Mouse (Mus musculus): Measurements from ENCODE around the gene Tbc1d1. TPM values are rescaled to one million over a fixed set of nuclear protein-coding genes. Genes with fewer than 3 reads are reported as not detected.
A peak's percentile ranks its signal among the peaks of the same experiment; 100 is the strongest.
"Not testable (repeated sequence)": the region's sequence is repeated elsewhere in the genome, so short reads cannot be mapped to it uniquely, and the experiment has no call there.

Gene Tbc1d1
- polyA plus RNA-seq, 1 experiment from 2014 or later, result 41.5 TPM

- no peaks in the 10 kb centered on the region for H3K27me3 ChIP-seq (ENCODE audit: control insufficient read depth, insufficient read depth, low read depth, low read length)
- peak overlapping the region; percentile 36 for H3K27ac ChIP-seq (ENCODE audit: low read length)
- no peaks in the 10 kb centered on the region for H3K9me3 ChIP-seq (ENCODE audit: control insufficient read depth, low read length)
- no peak for ATAC-seq (ENCODE audit: low read depth)
- peaks cover 17% of the 10 kb centered on the region; the same call in 1 of the 2 replicates for H3K4me1 ChIP-seq (replicated peaks; ENCODE audit: control insufficient read depth, insufficient read depth, low read length)
- H3K36me3 ChIP-seq (ENCODE audit: control insufficient read depth, insufficient read depth, low read length), result peaks cover 12% of the 10 kb centered on the region; the same call in 1 of the 2 replicates
- 73% methylated on average over 6 of the region's 6 CpGs for WGBS
- no peak overlapping the region for H3K4me3 ChIP-seq (ENCODE audit: low read length)
- no peak overlapping the region for H3K4me2 ChIP-seq (ENCODE audit: low read depth, low read length)
- H3K9ac ChIP-seq (ENCODE audit: low read length), result no peak overlapping the region
These were observed 190.3 kb downstream of the Tbc1d1 start for GRCm38 (mm10) chr5:64346343-64346885.

DNA sequence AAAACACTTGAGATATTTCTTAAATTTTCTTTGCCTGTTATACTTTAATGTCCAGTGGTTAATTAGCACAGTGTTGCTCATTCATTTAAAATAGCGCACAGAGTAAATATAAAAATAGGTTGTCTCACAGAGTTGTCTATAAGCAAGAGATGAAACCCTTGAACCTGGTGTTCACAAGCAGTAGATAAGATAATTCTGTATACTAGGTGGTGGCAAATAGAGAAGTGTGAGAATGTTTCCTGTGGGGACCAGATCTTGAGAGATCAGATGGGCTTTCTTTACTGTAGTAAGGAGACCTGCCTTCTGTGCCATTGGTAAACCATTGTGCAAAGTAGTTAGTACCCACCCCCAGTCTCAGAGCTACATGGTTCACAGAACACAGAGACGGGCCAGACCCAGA lies 192.1 kb downstream of the Tbc1d1 start:
- WGBS, result 98% methylated on average over 2 of the region's 2 CpGs
- no peaks in the 10 kb centered on the region for H3K27me3 ChIP-seq (ENCODE audit: control insufficient read depth, insufficient read depth, low read depth, low read length)
- H3K27ac ChIP-seq (ENCODE audit: low read length), result no peak overlapping the region
- peaks cover 17% of the 10 kb centered on the region; the same call in 1 of the 2 replicates for H3K4me1 ChIP-seq (replicated peaks; ENCODE audit: control insufficient read depth, insufficient read depth, low read length)
- H3K4me2 ChIP-seq (ENCODE audit: low read depth, low read length), result no peak overlapping the region
- H3K36me3 ChIP-seq (ENCODE audit: control insufficient read depth, insufficient read depth, low read length), result peaks cover 16% of the 10 kb centered on the region; the same call in 1 of the 2 replicates
- no peaks in the 10 kb centered on the region for H3K9me3 ChIP-seq (ENCODE audit: control insufficient read depth, low read length)
- no peak for ATAC-seq (ENCODE audit: low read depth)
- H3K4me3 ChIP-seq (ENCODE audit: low read length), result no peak overlapping the region
- no peak overlapping the region for H3K9ac ChIP-seq (ENCODE audit: low read length)

DNA sequence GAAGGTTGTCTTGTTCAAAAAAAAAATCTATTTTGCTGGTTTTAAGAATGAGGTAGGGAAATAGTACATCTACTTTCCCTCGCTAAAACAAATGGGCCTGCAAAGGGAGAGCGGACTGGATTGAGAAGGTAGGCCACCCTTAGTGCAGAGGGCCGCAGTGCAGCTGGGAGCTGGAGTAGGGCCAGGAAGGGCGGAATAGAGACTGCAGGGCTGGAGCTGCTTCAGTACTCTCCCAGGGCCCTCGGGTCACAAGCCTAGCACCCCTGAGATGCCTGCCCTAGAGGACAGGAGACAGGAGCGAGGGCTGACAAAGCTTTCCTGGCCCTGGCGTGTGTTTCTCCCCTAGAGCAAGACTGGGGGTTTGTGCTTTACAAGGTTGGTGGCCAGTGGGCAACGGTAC lies 192.7 kb downstream of the Tbc1d1 start:
- H3K4me1 ChIP-seq (replicated peaks; ENCODE audit: control insufficient read depth, insufficient read depth, low read length), result peaks cover 17% of the 10 kb centered on the region; the same call in 1 of the 2 replicates
- H3K27me3 ChIP-seq (ENCODE audit: control insufficient read depth, insufficient read depth, low read depth, low read length), result no peaks in the 10 kb centered on the region
- H3K4me3 ChIP-seq (ENCODE audit: low read length), result no peak overlapping the region
- WGBS, result 73% methylated on average over 8 of the region's 8 CpGs
- ATAC-seq (ENCODE audit: low read depth), result no peak
- no peak overlapping the region for H3K27ac ChIP-seq (ENCODE audit: low read length)
- H3K36me3 ChIP-seq (ENCODE audit: control insufficient read depth, insufficient read depth, low read length), result peaks cover 16% of the 10 kb centered on the region; the same call in 1 of the 2 replicates
- no peak overlapping the region for H3K9ac ChIP-seq (ENCODE audit: low read length)
- no peaks in the 10 kb centered on the region for H3K9me3 ChIP-seq (ENCODE audit: control insufficient read depth, low read length)
- no peak overlapping the region for H3K4me2 ChIP-seq (ENCODE audit: low read depth, low read length)

- Histone ChIP-seq H3K9me3 (ENCODE audit: control insufficient read depth, low read length) (no peaks in the 10 kb centered on the region), H3K36me3 (ENCODE audit: control insufficient read depth, insufficient read depth, low read length) (peaks cover 16% of the 10 kb centered on the region; the same call in 1 of the 2 replicates), H3K4me3 (ENCODE audit: low read length) (no peak overlapping the region), H3K4me2 (ENCODE audit: low read depth, low read length) (no peak overlapping the region), H3K27me3 (ENCODE audit: control insufficient read depth, insufficient read depth, low read depth, low read length) (no peaks in the 10 kb centered on the region), H3K9ac (ENCODE audit: low read length) (no peak overlapping the region), H3K27ac (ENCODE audit: low read length) (no peak overlapping the region), H3K4me1 (replicated peaks; ENCODE audit: control insufficient read depth, insufficient read depth, low read length) (no peaks in the 10 kb centered on the region)
- WGBS, result 77% methylated on average over 6 of the region's 6 CpGs
- no peak for ATAC-seq (ENCODE audit: low read depth)
These were observed 195.9 kb downstream of the Tbc1d1 start for GRCm38 (mm10) chr5:64351968-64352367.

DNA sequence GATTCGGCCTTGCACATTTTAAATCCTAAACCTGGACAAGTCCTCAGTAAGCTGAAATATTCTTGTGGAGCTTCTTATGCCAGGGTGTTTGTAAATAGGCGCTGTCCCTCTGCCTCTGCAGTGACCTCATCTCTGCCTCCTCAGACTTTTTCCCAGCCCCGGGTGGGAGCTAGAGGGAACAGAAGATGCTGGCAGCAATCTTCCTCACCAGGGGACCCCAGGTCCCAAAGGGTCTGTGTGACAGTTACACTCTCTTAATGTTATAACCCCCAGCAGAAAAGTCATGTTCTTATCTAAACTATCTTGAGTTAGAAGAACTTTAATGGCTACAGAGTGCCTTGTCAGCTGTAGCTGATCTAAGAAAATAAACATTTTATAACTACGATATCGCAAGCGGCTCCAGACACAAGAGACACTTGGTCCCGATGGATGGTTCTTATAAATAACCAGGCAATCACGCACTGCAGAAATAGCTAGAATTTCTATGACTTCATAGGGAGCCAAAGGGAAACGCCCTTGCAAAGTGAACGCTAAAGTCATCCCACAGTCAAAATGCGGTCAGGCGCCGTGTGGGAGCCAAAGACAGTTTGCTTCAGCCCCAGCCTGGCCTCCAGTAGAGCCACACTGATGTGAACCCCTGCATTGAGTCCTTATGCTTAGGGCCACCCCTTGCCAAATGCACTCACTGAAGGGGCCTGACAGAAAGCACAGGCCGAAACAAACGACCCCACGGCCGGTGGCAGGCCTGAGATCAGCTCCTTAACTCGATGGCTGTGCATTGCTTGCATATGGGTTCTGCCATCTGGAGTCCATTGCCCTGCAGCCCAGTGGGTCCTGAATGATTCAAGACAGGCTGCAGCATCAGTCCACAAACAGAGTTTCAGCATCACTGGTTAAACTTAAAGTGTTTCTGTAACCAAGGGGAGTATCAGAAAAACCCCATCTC lies 202.8 kb downstream of the Tbc1d1 start:
- Histone ChIP-seq H3K4me1 (replicated peaks; ENCODE audit: control insufficient read depth, insufficient read depth, low read length) (peaks cover 18% of the 10 kb centered on the region), H3K9ac (ENCODE audit: low read length) (0 out of 2 replicates have a peak overlapping the region, but pooled peaks have one; percentile 29)
- 38% methylated on average over 18 of the region's 18 CpGs for WGBS

GRCm38 (mm10) chr5:64360147-64360875 lies 204.2 kb downstream of the Tbc1d1 start:
- no peak overlapping the region for H3K9ac ChIP-seq (ENCODE audit: low read length)
- 71% methylated on average over 8 of the region's 8 CpGs for WGBS
- H3K9me3 ChIP-seq (ENCODE audit: control insufficient read depth, low read length), result no peaks in the 10 kb centered on the region
- no peaks in the 10 kb centered on the region for H3K36me3 ChIP-seq (ENCODE audit: control insufficient read depth, insufficient read depth, low read length)
- H3K27me3 ChIP-seq (ENCODE audit: control insufficient read depth, insufficient read depth, low read depth, low read length), result no peaks in the 10 kb centered on the region
- peaks cover 32% of the 10 kb centered on the region for H3K4me1 ChIP-seq (replicated peaks; ENCODE audit: control insufficient read depth, insufficient read depth, low read length)
- no peak overlapping the region for H3K4me2 ChIP-seq (ENCODE audit: low read depth, low read length)
- no peak overlapping the region for H3K27ac ChIP-seq (ENCODE audit: low read length)
- no peak overlapping the region for H3K4me3 ChIP-seq (ENCODE audit: low read length)
- no peak for ATAC-seq (ENCODE audit: low read depth)

More for the DNA sequence above, 202.8 kb downstream of the Tbc1d1 start:
- H3K9me3 ChIP-seq (ENCODE audit: control insufficient read depth, low read length), result no peaks in the 10 kb centered on the region
- no peak overlapping the region for H3K4me2 ChIP-seq (ENCODE audit: low read depth, low read length)
- H3K36me3 ChIP-seq (ENCODE audit: control insufficient read depth, insufficient read depth, low read length), result no peaks in the 10 kb centered on the region
- no peaks in the 10 kb centered on the region for H3K27me3 ChIP-seq (ENCODE audit: control insufficient read depth, insufficient read depth, low read depth, low read length)
- peak; percentile 80 for ATAC-seq (ENCODE audit: low read depth)
- peak overlapping the region; percentile 79 for H3K27ac ChIP-seq (ENCODE audit: low read length)
- H3K4me3 ChIP-seq (ENCODE audit: low read length), result no peak overlapping the region

GRCm38 (mm10) chr5:64360876-64361268 lies 204.8 kb downstream of the Tbc1d1 start:
- not testable (repeated sequence) for H3K4me3 ChIP-seq (ENCODE audit: low read length); H3K9me3 ChIP-seq (ENCODE audit: control insufficient read depth, low read length); H3K4me2 ChIP-seq (ENCODE audit: low read depth, low read length); H3K27ac ChIP-seq (ENCODE audit: low read length); H3K36me3 ChIP-seq (ENCODE audit: control insufficient read depth, insufficient read depth, low read length); H3K9ac ChIP-seq (ENCODE audit: low read length); ATAC-seq (ENCODE audit: low read depth); H3K27me3 ChIP-seq (ENCODE audit: control insufficient read depth, insufficient read depth, low read depth, low read length)
- peaks cover 38% of the 10 kb centered on the region for H3K4me1 ChIP-seq (replicated peaks; ENCODE audit: control insufficient read depth, insufficient read depth, low read length)

- Histone ChIP-seq H3K9ac (ENCODE audit: low read length) (no peak overlapping the region), H3K9me3 (ENCODE audit: control insufficient read depth, low read length) (no peaks in the 10 kb centered on the region), H3K4me1 (replicated peaks; ENCODE audit: control insufficient read depth, insufficient read depth, low read length) (peaks cover 49% of the 10 kb centered on the region), H3K27me3 (ENCODE audit: control insufficient read depth, insufficient read depth, low read depth, low read length) (no peaks in the 10 kb centered on the region), H3K4me2 (ENCODE audit: low read depth, low read length) (no peak overlapping the region), H3K4me3 (ENCODE audit: low read length) (no peak overlapping the region), H3K27ac (ENCODE audit: low read length) (no peak overlapping the region), H3K36me3 (ENCODE audit: control insufficient read depth, insufficient read depth, low read length) (no peaks in the 10 kb centered on the region)
- ATAC-seq (ENCODE audit: low read depth), result no peak
- 53% methylated on average over 5 of the region's 5 CpGs for WGBS
These were observed 207.8 kb downstream of the Tbc1d1 start for GRCm38 (mm10) chr5:64363859-64364406.

All from lung, embryonic 16.5 days (tissue).